Mouse (Mus musculus) bone marrow, adult 2 months (tissue): ENCODE measurements at regions not wholly inside any gene's neighbourhood (a gene's known extent, or its start where the extent isn't known, plus 50 kb on each side); places are given as distances from the start of the nearest gene placed in this dataset.

Experiments used
- H3K27ac ChIP-seq: fragments of 200-500 bp; 2 replicates; pipeline ENCODE4 v1.5.1; 2012; ENCODE audit warnings: low read depth, mild to moderate bottlenecking, control low read depth, inconsistent platforms, low read length; ENCODE audit not compliant: control insufficient read depth, poor library complexity, insufficient read depth
- H3K4me1 ChIP-seq: fragments of 200-500 bp; 2 replicates; pipeline ENCODE4 v1.6.1; 2011; ENCODE audit warnings: low read length; ENCODE audit not compliant: control insufficient read depth, insufficient read depth
- H3K4me3 ChIP-seq: fragments of 200-500 bp; replicated peaks from 2 replicates; pipeline ENCODE3; 2011; ENCODE audit warnings: mild to moderate bottlenecking, low read depth, low read length, control low read depth; ENCODE audit not compliant: control insufficient read depth
- CTCF ChIP-seq: fragments of 200-500 bp; IDR thresholded peaks from 2 replicates; pipeline ENCODE4 v1.5.1; 2011; ENCODE audit warnings: low read length, control low read depth; ENCODE audit not compliant: control insufficient read depth, insufficient read depth
- POLR2A ChIP-seq: fragments of 200-500 bp; IDR thresholded peaks from 2 replicates; pipeline ENCODE4 v1.6.1; 2011; ENCODE audit warnings: low read depth, mild to moderate bottlenecking, control low read depth, low read length, borderline replicate concordance; ENCODE audit not compliant: control insufficient read depth
- WGBS: fragments of 180-500 bp; shearing (Covaris S2); methylation state at CpG from one replicate; pipeline ENCODE4 v1.1.7; 2018; 5-methylcytosine and 5-hydroxymethylcytosine counted together

DNA sequence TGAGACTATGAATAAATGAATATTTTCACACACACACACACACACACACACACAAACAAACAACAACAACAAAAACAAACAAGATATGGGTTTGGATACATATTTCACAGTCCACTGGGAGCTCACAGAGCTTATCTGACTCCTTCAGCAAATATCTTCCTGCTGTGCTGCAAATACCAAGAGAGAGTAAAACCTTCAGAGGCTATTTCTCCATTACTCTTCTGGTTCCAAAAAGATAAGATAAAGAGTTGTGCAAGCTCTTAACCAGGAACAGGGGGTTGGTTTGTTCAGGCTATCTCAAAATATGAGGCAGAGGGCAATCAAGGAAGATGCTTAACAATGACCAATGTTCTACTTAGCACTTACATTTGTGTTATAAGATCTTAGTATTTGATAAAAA is 416.1 kb upstream of the Nrp1 start:
- H3K4me1 ChIP-seq: no peaks in the 10 kb centered on the region
- no peak overlapping the region for H3K27ac ChIP-seq
- TF ChIP-seq POLR2A (no peak), CTCF (no peak)
- H3K4me3 ChIP-seq: no peak overlapping the region

DNA sequence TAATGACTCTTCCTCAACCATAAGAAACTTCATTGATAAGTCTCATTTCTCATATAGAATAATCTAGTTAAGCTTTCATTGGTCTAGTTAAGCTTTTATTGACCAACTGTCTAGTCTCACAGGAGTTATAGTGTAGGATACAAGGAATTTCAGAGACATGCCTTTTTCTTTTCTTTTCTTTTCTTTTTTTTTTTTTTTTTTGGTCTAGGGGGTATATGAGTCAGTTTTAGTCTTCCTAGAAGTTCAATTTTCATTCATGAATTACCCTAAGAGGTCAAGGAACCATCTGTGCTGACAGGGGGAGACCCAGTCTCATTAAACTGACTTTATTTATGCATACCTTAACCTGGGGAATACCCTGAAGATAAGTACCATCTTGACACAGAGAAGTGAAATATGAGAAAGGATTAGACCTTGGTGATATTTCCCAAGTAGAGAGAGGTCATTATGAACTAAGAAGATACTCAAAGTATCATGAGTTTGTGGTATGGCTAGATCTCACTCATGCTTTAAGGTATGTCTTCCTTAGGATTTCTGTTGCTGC is 413.4 kb upstream of the Nrp1 start:
- Histone ChIP-seq H3K4me1 (no peaks in the 10 kb centered on the region), H3K4me3 (no peak overlapping the region), H3K27ac (no peak overlapping the region)
- no peak for TF ChIP-seq POLR2A
- TF ChIP-seq CTCF: no peak

DNA sequence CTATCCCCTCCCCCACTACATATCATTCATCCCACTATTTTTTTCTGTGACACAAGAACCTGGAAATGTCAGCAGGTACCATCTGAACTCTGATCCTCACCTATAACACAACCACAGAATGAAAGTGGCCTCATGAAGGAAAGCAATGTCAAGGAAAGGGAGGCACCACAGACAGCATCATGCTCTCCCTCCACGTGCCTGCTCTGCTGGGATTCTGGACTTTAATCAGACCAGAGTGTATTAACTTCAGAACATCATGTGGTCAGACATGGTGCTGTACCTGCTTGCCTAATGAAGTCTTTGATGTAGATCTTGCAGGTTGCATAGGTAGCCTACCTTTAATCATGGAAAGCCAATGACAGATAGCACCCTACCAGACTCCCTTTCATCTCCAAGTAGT is 400.8 kb upstream of the Nrp1 start:
- Histone ChIP-seq H3K4me1 (no peaks in the 10 kb centered on the region), H3K27ac (no peak overlapping the region), H3K4me3 (no peak overlapping the region)
- WGBS: 57% methylated on average over 1 of the region's 1 CpGs
- TF ChIP-seq POLR2A: no peak
- no peak for TF ChIP-seq CTCF

GRCm38 (mm10) chr8:127958351-127959044 is 399.9 kb upstream of the Nrp1 start:
- Histone ChIP-seq H3K4me1 (no peaks in the 10 kb centered on the region; the same call in 1 of the 2 replicates), H3K4me3 (no peak overlapping the region), H3K27ac (no peak overlapping the region)
- WGBS: 79% methylated on average over 12 of the region's 12 CpGs
- TF ChIP-seq CTCF (no peak), POLR2A (no peak)

- Histone ChIP-seq H3K4me3 (no peak overlapping the region), H3K27ac (no peak overlapping the region), H3K4me1 (no peaks in the 10 kb centered on the region; the same call in 1 of the 2 replicates)
- TF ChIP-seq POLR2A (no peak), CTCF (no peak)
- WGBS: 3% methylated on average over 1 of the region's 1 CpGs
These were observed 395.5 kb upstream of the Nrp1 start for GRCm38 (mm10) chr8:127962862-127963261.

DNA sequence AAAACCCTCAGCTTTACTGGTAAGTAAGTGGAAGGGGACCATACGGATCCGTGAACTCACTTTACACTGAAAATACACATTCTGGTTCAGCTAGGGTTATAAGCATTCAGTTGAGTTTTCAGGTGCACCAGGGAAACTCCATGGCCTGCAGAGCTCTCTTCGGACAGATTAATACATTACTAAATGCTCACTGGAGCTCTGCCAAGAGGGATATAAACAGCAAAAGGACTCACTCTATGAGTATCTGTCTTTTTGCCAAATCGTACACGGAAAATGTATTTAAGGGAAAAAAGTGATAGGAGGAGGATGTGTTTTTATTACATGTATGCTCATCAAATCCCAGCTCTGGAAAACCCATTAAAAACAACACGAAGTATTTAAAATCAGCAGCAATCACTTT is 394.8 kb upstream of the Nrp1 start:
- H3K27ac ChIP-seq: no peak overlapping the region
- H3K4me1 ChIP-seq: no peaks in the 10 kb centered on the region; the same call in 1 of the 2 replicates
- no peak for TF ChIP-seq POLR2A
- no peak for TF ChIP-seq CTCF
- 84% methylated on average over 6 of the region's 6 CpGs for WGBS
- H3K4me3 ChIP-seq: no peak overlapping the region

DNA sequence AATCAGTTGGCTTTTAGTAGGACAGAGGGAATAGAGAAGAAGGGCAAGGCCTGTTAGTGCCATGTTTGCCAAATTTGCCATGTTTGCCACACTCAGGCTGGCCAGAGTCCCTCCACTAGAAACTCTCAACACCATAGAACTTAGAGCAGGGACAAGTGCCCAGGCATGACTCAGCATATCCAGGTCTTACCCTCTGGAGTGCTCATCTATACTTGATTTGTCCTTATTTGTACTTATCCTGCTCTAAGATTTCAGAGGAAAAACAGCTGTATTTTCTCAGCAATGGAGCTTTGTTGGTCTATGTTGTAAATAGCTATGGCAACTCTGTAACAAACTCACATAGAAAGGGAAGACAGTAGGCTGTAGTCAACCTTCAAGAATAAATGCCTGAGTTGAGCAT is 393.6 kb upstream of the Nrp1 start:
- TF ChIP-seq POLR2A (no peak), CTCF (no peak)
- Histone ChIP-seq H3K27ac (no peak overlapping the region), H3K4me1 (no peaks in the 10 kb centered on the region; the same call in 1 of the 2 replicates), H3K4me3 (no peak overlapping the region)

- Histone ChIP-seq H3K4me3 (no peak overlapping the region), H3K4me1 (no peaks in the 10 kb centered on the region; the same call in 1 of the 2 replicates), H3K27ac (no peak overlapping the region)
- WGBS: 77% methylated on average over 2 of the region's 2 CpGs
- TF ChIP-seq CTCF (no peak), POLR2A (no peak)
These were observed 393.1 kb upstream of the Nrp1 start for GRCm38 (mm10) chr8:127965341-127965740.
